ENCODE assay signal across 19 mouse cellular contexts in genomic region chr15:66441480-66442124, GRCm38 (mm10). TPM values are rescaled to one million over a fixed set of nuclear protein-coding genes. Genes with fewer than 3 reads are reported as not detected.
DNase-seq lines count a peak whose midpoint lies in the region; ATAC-seq lines count a peak whose summit lies in the region.
"Had no signal": no experiment of that assay in that cellular context is flagged by ENCODE, and none has a peak within 500 bp of the region (broad histone marks: within the 10 kb centered on the region; RNA-seq: fewer than 3 reads in every experiment).

No protein-coding gene starts in this region.

- H3K9me3 ChIP-seq in hindbrain, embryonic 13.5 days = no peaks in the 10 kb centered on the region
- no peaks in the 10 kb centered on the region for H3K9me3 ChIP-seq in hindbrain, embryonic 16.5 days (ENCODE audit: control insufficient read depth, low read length)
- no peaks in the 10 kb centered on the region for H3K9me3 ChIP-seq in midbrain, embryonic 13.5 days
- no peaks in the 10 kb centered on the region for H3K9me3 ChIP-seq in midbrain, embryonic 14.5 days (ENCODE audit: control insufficient read depth, low read length)
- H3K9me3 ChIP-seq: embryonic facial prominence, embryonic 10.5 days; forebrain, embryonic 13.5 days; G1E; heart, embryonic 12.5 days had no signal

- 49% methylated on average over 3 of the region's 3 CpGs for WGBS in hindbrain, embryonic 13.5 days
- 47% methylated on average over 3 of the region's 3 CpGs for WGBS in hindbrain, embryonic 16.5 days
- WGBS in midbrain, embryonic 13.5 days = 53% methylated on average over 3 of the region's 3 CpGs
- 53% methylated on average over 3 of the region's 3 CpGs for WGBS in midbrain, embryonic 14.5 days

- no peaks in the 10 kb centered on the region for H3K36me3 ChIP-seq in hindbrain, embryonic 13.5 days
- no peaks in the 10 kb centered on the region for H3K36me3 ChIP-seq in hindbrain, embryonic 16.5 days (ENCODE audit: control insufficient read depth, insufficient read depth, low read length)
- H3K36me3 ChIP-seq in midbrain, embryonic 13.5 days = no peaks in the 10 kb centered on the region
- no peaks in the 10 kb centered on the region for H3K36me3 ChIP-seq in midbrain, embryonic 14.5 days (ENCODE audit: control insufficient read depth, insufficient read depth, low read length)
- H3K36me3 ChIP-seq: embryonic facial prominence, embryonic 10.5 days; G1E; heart, embryonic 12.5 days had no signal

- DNase-seq in midbrain, embryonic 14.5 days = no peak
- peak; percentile 72 for DNase-seq in R1 (ENCODE audit: low read depth, low spot score)
- DNase-seq in gastrocnemius, adult 18-20 months (ENCODE audit: low spot score) = no peak
- DNase-seq: gastrocnemius, postnatal 25 days had no signal

- 0 out of 2 replicates have a peak, but pooled peaks cover 4% of the 10 kb centered on the region for H3K4me1 ChIP-seq in hindbrain, embryonic 13.5 days (replicated peaks)
- no peaks in the 10 kb centered on the region for H3K4me1 ChIP-seq in hindbrain, embryonic 16.5 days (ENCODE audit: control insufficient read depth, insufficient read depth, low read depth, low read length)
- H3K4me1 ChIP-seq in midbrain, embryonic 13.5 days (replicated peaks) = peaks cover 3% of the 10 kb centered on the region; the same call in 1 of the 2 replicates
- H3K4me1 ChIP-seq in midbrain, embryonic 14.5 days (ENCODE audit: control insufficient read depth, insufficient read depth, low read length) = no peaks in the 10 kb centered on the region
- H3K4me1 ChIP-seq: forebrain, embryonic 13.5 days; heart, embryonic 12.5 days had no signal

- no peaks in the 10 kb centered on the region for H3K27me3 ChIP-seq in hindbrain, embryonic 13.5 days
- H3K27me3 ChIP-seq in hindbrain, embryonic 16.5 days (replicated peaks; ENCODE audit: control insufficient read depth, insufficient read depth, low read length) = no peaks in the 10 kb centered on the region
- no peaks in the 10 kb centered on the region for H3K27me3 ChIP-seq in midbrain, embryonic 13.5 days
- no peaks in the 10 kb centered on the region for H3K27me3 ChIP-seq in midbrain, embryonic 14.5 days (ENCODE audit: control insufficient read depth, insufficient read depth, low read length)
- H3K27me3 ChIP-seq: CH12.LX; forebrain, embryonic 13.5 days; heart, embryonic 12.5 days had no signal

- H3K4me2 ChIP-seq in hindbrain, embryonic 13.5 days = no peak overlapping the region
- no peak overlapping the region for H3K4me2 ChIP-seq in hindbrain, embryonic 16.5 days (ENCODE audit: low read length)
- no peak overlapping the region for H3K4me2 ChIP-seq in midbrain, embryonic 13.5 days (replicated peaks)
- H3K4me2 ChIP-seq in midbrain, embryonic 14.5 days (ENCODE audit: low read length) = no peak overlapping the region
- H3K4me2 ChIP-seq: forebrain, embryonic 13.5 days; heart, embryonic 12.5 days; hindbrain, embryonic 14.5 days had no signal

- H3K4me3 ChIP-seq in hindbrain, embryonic 13.5 days = no peak overlapping the region
- no peak overlapping the region for H3K4me3 ChIP-seq in hindbrain, embryonic 16.5 days (ENCODE audit: low read length)
- no peak overlapping the region for H3K4me3 ChIP-seq in midbrain, embryonic 13.5 days (replicated peaks)
- H3K4me3 ChIP-seq in midbrain, embryonic 14.5 days (replicated peaks; ENCODE audit: low read depth, low read length) = no peak overlapping the region
- H3K4me3 ChIP-seq: embryonic facial prominence, embryonic 10.5 days; forebrain, embryonic 13.5 days; gastrocnemius, adult 2 months; heart, embryonic 12.5 days had no signal

- H3K9ac ChIP-seq in hindbrain, embryonic 13.5 days = no peak overlapping the region
- no peak overlapping the region for H3K9ac ChIP-seq in hindbrain, embryonic 16.5 days (ENCODE audit: low read depth, low read length)
- H3K9ac ChIP-seq in midbrain, embryonic 13.5 days (replicated peaks) = no peak overlapping the region
- H3K9ac ChIP-seq in midbrain, embryonic 14.5 days (replicated peaks; ENCODE audit: low read length) = no peak overlapping the region
- H3K9ac ChIP-seq: forebrain, embryonic 13.5 days; forebrain, postnatal 0 days; heart, embryonic 12.5 days; hindbrain, embryonic 14.5 days had no signal

- H3K27ac ChIP-seq in hindbrain, embryonic 13.5 days = no peak overlapping the region
- no peak overlapping the region for H3K27ac ChIP-seq in hindbrain, embryonic 16.5 days (ENCODE audit: low read depth, low read length)
- no peak overlapping the region for H3K27ac ChIP-seq in midbrain, embryonic 13.5 days
- no peak overlapping the region for H3K27ac ChIP-seq in midbrain, embryonic 14.5 days (replicated peaks; ENCODE audit: low read depth, low read length)
- H3K27ac ChIP-seq: embryonic facial prominence, embryonic 10.5 days; forebrain, embryonic 13.5 days; gastrocnemius, adult 2 months; hindbrain, embryonic 14.5 days had no signal

- ATAC-seq in hindbrain, embryonic 13.5 days (ENCODE audit: low FRiP score) = peak; percentile 46; the same call in 1 of the 2 replicates
- ATAC-seq in hindbrain, embryonic 16.5 days = no peak
- peak; percentile 37; the same call in 1 of the 2 replicates for ATAC-seq in midbrain, embryonic 13.5 days
- no peak; the same call in 1 of the 2 replicates for ATAC-seq in midbrain, embryonic 14.5 days (ENCODE audit: low FRiP score, low TSS enrichment)

RNA-seq across cellular contexts. Expression of gene Lrrc6, which starts 59.1 kb away (rescaled TPM):
- 0.71 and 1.1 TPM in 2 replicates for polyA plus RNA-seq in hindbrain, embryonic 13.5 days (2015; fragmentation: Nextera tagmentation; extraction: Ambion mirVana)
- 1.0 and 2.1 TPM in 2 replicates for polyA plus RNA-seq in hindbrain, embryonic 16.5 days (2015; fragmentation: Nextera tagmentation; extraction: Ambion mirVana)
- 0.28 and 0.58 TPM in 2 replicates for polyA plus RNA-seq in midbrain, embryonic 13.5 days (2015; fragmentation: Nextera tagmentation; extraction: Ambion mirVana)
- 0.82 and 1.3 TPM in 2 replicates for polyA plus RNA-seq in midbrain, embryonic 14.5 days (2014; fragmentation: Nextera tagmentation; extraction: Ambion mirVana)
- not detected for total RNA-seq in gastrocnemius, adult 18-20 months (2021)
- total RNA-seq: gastrocnemius, adult 2 months; gastrocnemius, postnatal 25 days; granulocyte monocyte progenitor cell, adult 5-6 weeks; heart, adult 8-10 months; heart, postnatal 25 days had no signal
- polyA plus RNA-seq: adrenal gland, adult 2 months; G1E had no signal

Comparison
In these comparisons a context has a peak if more than half of its experiments do, and no peak if none do; other contexts are left out.
1. ATAC-seq: peak in hindbrain, embryonic 13.5 days (single experiment) and midbrain, embryonic 13.5 days (single experiment); none in hindbrain, embryonic 16.5 days (single experiment) and midbrain, embryonic 14.5 days (single experiment).